Mouse (Mus musculus) spleen, postnatal 36 days (tissue): ENCODE data around the gene Opn4.

Experiments used
- DNase-seq, 2 experiments: peaks; one replicate each; pipeline ENCODE4 v3.0.0; 2022; ENCODE audit warnings: low spot score in 2 of 2, mixed read lengths in 1 of 2

The Opn4 gene

DNA sequence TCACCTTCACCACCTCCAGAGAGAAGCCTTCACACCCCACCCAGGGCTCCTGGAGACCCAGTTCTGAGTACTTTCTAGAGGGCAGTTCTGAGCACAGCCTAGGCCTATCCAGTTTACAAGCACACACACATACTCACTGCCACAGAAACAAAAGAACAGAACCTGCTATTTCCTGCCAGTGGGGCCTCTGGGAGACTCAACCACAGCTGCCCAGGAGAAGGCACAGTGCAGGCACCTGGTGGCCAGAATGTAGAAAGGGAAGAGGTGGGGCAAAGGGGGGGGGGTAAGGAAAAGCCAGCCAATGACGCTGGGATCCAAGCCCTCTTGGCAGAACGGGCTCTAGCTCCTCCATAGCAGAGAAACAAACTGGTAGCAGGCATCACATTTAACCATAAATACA, 37.5 kb downstream of the Opn4 start:
- no peak for DNase-seq

DNA sequence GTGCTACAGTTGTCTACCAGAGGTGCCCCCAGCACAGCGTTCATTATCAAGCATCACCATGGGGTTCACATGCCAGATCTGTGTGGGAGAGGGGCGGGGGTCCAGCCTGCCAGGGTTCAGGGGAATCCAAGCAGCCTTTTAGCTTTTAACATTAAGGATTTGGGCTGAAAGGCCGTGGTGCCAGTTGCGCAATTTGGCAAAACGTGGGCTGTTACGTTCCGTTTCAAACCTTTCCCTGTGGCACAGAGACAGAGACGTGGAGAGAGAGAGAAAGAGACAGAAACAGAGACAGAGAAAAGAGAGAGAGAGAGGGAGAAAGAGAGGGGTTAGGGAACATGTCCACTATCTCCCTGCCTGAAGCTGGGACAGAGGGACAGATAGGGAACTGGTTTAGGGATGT, 38.3 kb downstream of the Opn4 start:
- no peak for DNase-seq

DNA sequence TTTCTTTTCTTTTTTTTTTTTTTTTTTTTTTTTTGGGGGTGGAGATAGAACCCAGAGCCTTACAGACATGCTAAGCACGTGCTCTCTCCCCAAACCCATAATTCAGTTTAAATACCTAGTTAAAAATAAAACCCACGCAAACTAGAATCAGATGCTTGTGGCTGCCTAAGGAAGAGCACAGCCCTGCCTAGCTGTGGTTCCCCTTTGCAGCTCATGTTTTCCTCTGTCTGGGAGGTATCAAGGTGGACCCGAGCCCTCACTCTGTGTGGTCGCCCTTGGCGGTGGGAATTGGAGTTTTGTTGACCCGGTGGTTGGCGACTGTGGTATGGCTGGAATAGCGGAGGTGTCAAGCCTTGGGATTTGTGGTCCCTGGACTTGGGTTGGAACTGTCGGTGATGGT, 41.0 kb downstream of the Opn4 start:
- DNase-seq, result no peak

- no peak for DNase-seq
Observed at GRCm38 (mm10) chr14:34555211-34555610, 44.7 kb downstream of the Opn4 start.

GRCm38 (mm10) chr14:34554047-34554446, 45.9 kb downstream of the Opn4 start:
- DNase-seq, result no peak

GRCm38 (mm10) chr14:34553470-34553869, 46.5 kb downstream of the Opn4 start:
- no peak for DNase-seq

GRCm38 (mm10) chr14:34552226-34552625, 47.7 kb downstream of the Opn4 start:
- no peak for DNase-seq

DNA sequence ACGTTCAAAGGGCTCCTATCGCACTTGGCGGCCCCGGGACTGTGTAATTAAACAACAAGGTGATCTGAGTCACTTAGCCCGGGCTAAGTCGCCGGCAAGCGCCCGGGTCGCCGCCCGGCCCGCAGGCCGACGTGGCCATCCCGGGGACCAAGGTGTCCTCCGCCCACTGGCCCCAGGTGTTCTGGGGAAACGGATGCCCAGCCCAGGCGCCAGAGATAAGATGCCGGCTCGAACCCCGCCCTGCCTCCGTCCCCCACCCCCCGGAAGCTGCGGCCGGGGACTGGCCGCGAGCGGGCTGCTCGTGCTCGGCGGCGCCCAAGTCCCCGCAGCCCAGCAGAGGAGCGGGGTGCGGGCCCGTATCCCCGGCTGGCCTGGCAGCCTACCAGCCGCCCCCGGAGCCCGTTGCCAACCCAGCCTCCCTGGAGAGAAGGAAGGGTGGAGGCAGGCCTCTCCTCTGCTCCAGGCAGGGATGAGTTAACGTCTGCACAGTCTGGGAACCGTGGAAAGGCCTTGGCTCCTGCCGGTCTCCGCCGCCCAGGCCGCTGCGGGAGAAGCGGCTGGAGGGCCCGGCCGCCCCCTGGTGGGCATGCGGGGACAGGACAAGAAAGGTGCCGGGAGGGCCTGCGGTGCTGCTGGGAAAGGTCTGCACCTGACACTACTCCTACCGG, 50.8 kb downstream of the Opn4 start:
- peak; percentile 22 to 24 for DNase-seq

GRCm38 (mm10) chr14:34548391-34549001, 51.4 kb downstream of the Opn4 start:
- no peak for DNase-seq

GRCm38 (mm10) chr14:34544545-34544944, 55.4 kb downstream of the Opn4 start:
- no peak for DNase-seq

DNA sequence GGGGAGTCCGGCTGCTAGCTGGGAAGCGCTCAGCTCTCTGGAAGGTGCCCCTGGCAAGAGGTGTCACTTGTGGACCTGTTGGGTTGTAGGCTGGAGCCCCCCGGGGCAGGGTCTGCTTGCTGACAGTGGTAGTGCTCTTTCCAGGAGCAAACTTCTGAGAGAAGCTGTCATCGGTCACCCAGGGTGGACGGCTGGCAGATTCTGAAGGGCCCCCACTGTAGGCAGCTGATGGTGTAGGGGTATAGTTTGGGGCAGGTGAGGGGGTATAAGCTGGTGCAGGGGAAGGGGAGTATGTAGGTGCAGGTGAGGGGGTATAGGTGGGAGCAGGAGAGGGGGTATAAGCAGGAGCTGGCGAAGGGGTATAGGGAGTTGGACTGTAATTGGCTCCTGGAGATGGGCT, 55.9 kb downstream of the Opn4 start:
- no peak for DNase-seq

GRCm38 (mm10) chr14:34543596-34543995, 56.3 kb downstream of the Opn4 start:
- DNase-seq, result no peak

DNA sequence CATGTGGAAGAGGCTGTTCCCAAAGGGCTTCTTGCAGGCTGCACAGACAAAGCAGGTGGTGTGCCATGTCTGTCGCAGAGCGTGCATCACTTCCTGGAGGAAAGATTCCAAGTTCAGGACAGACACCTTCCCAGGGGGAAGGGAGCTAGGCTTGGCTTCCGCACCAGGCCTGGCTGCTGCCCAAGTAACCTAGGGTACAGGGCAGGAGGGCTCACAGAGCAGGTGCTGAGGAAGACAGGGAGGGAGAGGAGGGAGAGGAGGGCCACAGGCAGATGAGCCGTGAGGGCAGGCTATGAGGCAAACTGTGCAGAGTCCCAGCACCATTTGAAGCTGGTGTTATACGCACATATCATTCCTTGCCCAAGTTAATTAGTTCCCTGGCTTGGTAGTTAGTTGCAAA, 58.0 kb downstream of the Opn4 start:
- no peak for DNase-seq

- peak in 1 of 2 experiments; percentile 7 for DNase-seq
Observed at GRCm38 (mm10) chr14:34540685-34541162, 59.2 kb downstream of the Opn4 start.
